Comparison of ENCODE assay signal across 22 mouse cellular contexts in the genomic region with DNA sequence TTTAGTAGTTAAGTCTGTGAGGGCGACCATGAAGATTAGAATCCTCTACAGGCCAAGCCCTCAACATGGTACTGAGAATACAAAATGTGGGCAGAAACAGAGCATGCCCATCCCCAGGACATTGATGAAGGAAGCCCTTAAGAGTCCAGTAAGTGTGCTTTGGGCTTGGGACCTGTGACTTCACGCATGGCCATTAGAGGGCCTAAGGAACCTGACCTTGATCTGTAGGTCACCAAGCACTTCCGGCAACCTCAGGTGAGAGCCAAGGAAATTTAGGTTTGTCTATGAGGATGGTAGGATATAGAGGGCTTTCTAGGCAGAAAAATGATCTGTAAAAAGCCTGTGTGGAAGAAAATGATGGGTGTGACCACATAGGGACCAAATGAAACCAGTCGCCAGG. TPM values are rescaled to one million over a fixed set of nuclear protein-coding genes. Genes with fewer than 3 reads are reported as not detected.
DNase-seq lines count a peak whose midpoint lies in the region; ATAC-seq and TF ChIP-seq lines count a peak whose summit lies in the region.
"Had no signal": no experiment of that assay in that cellular context is flagged by ENCODE, and none has a peak within 500 bp of the region (broad histone marks: within the 10 kb centered on the region; RNA-seq: fewer than 3 reads in every experiment).

No protein-coding gene starts in this region.

- no peak for TF ChIP-seq EP300 in liver, embryonic 14.5 days (IDR thresholded peaks at IDR 0.05; ENCODE audit: low read depth)
- TF ChIP-seq EP300 in CH12.LX (IDR thresholded peaks at IDR 0.05; ENCODE audit: low read length): no peak

- dilution Hi-C loops in CH12.LX (cut with MboI; ENCODE audit: extremely low pct_ligation_motif_present, extremely low pct_unique_long_range_greater_than_20kb, low sequenced_read_pairs): no loop called here

- no peak overlapping the region for H3K4me2 ChIP-seq in hindbrain, postnatal 0 days (ENCODE audit: low read depth, low read length)
- H3K4me2 ChIP-seq in hindbrain, embryonic 11.5 days (replicated peaks; ENCODE audit: low read depth, low read length): no peak overlapping the region
- H3K4me2 ChIP-seq in liver, embryonic 14.5 days (ENCODE audit: low read depth): no peak overlapping the region
- H3K4me2 ChIP-seq in liver, embryonic 11.5 days: no peak overlapping the region
- H3K4me2 ChIP-seq in CH12.LX (ENCODE audit: insufficient read depth, low read depth, poor library complexity, severe bottlenecking): no peak overlapping the region
- H3K4me2 ChIP-seq: embryonic facial prominence, embryonic 15.5 days; heart, embryonic 13.5 days; hindbrain, embryonic 13.5 days had no signal

- WGBS in hindbrain, postnatal 0 days: 76% methylated on average over 4 of the region's 4 CpGs
- WGBS in hindbrain, embryonic 11.5 days: 83% methylated on average over 4 of the region's 4 CpGs
- WGBS in liver, embryonic 14.5 days (ENCODE audit: insufficient replicate concordance): 67% methylated on average over 4 of the region's 4 CpGs
- WGBS in liver, embryonic 11.5 days: 79% methylated on average over 4 of the region's 4 CpGs

- no peaks in the 10 kb centered on the region for H3K9me3 ChIP-seq in hindbrain, postnatal 0 days (ENCODE audit: low read length)
- H3K9me3 ChIP-seq in hindbrain, embryonic 11.5 days (ENCODE audit: control insufficient read depth, low read length): no peaks in the 10 kb centered on the region
- no peaks in the 10 kb centered on the region for H3K9me3 ChIP-seq in liver, embryonic 14.5 days (ENCODE audit: control insufficient read depth, low read length)
- H3K9me3 ChIP-seq in liver, embryonic 11.5 days (ENCODE audit: control insufficient read depth, low read length): no peaks in the 10 kb centered on the region
- no peaks in the 10 kb centered on the region for H3K9me3 ChIP-seq in CH12.LX (replicated peaks; ENCODE audit: low read length)
- H3K9me3 ChIP-seq: embryonic facial prominence, embryonic 15.5 days; forebrain, embryonic 10.5 days; heart, embryonic 13.5 days; hindbrain, embryonic 13.5 days had no signal

- peak; percentile 41 for TF ChIP-seq RAD21 in CH12.LX (IDR thresholded peaks at IDR 0.05; ENCODE audit: low read depth, low read length)

- no peak for DNase-seq in hindbrain, postnatal 0 days (ENCODE audit: low spot score)
- DNase-seq in hindbrain, embryonic 11.5 days (ENCODE audit: low spot score): no peak
- DNase-seq in liver, embryonic 14.5 days (ENCODE audit: low read depth in 3 of 3, low spot score in 3 of 3): no peak
- DNase-seq in liver, embryonic 11.5 days (ENCODE audit: low spot score): no peak
- no peak for DNase-seq in CH12.LX (ENCODE audit: extremely low read depth)
- DNase-seq in ES-CJ7 (ENCODE audit: low read depth, low spot score): peak; percentile 68
- DNase-seq in urinary bladder, postnatal 14 days (ENCODE audit: low spot score): no peak
- no peak for DNase-seq in adrenal gland, adult 8-10 months
- DNase-seq: adrenal gland, postnatal 25 days; cerebellum, adult 2 months; cerebellum, postnatal 10 days; gastrocnemius, postnatal 10 days; heart, postnatal 4 days had no signal

- no peak overlapping the region for H3K4me3 ChIP-seq in hindbrain, postnatal 0 days (ENCODE audit: low read length)
- no peak overlapping the region for H3K4me3 ChIP-seq in hindbrain, embryonic 11.5 days (ENCODE audit: low read depth, low read length)
- H3K4me3 ChIP-seq in liver, embryonic 14.5 days (ENCODE audit: insufficient read depth in 1 of 2, low read depth in 2 of 2, low read length in 2 of 2): no peak overlapping the region
- no peak overlapping the region for H3K4me3 ChIP-seq in liver, embryonic 11.5 days (ENCODE audit: low read depth, low read length)
- no peak overlapping the region for H3K4me3 ChIP-seq in CH12.LX (replicated peaks in 1 of 3; ENCODE audit: low read depth in 2 of 3, low read length in 2 of 3, poor library complexity in 1 of 3)
- H3K4me3 ChIP-seq: embryonic facial prominence, embryonic 15.5 days; erythroblast, embryonic 14.5 days; forebrain, embryonic 10.5 days; heart, embryonic 13.5 days; hindbrain, embryonic 13.5 days had no signal

- H3K27ac ChIP-seq in hindbrain, postnatal 0 days: no peak overlapping the region
- H3K27ac ChIP-seq in hindbrain, embryonic 11.5 days (ENCODE audit: low read depth, low read length): no peak overlapping the region
- H3K27ac ChIP-seq in liver, embryonic 14.5 days: no peak overlapping the region
- no peak overlapping the region for H3K27ac ChIP-seq in liver, embryonic 11.5 days (ENCODE audit: low read depth, low read length)
- no peak overlapping the region for H3K27ac ChIP-seq in CH12.LX (ENCODE audit: insufficient read depth, low read depth)
- H3K27ac ChIP-seq: embryonic facial prominence, embryonic 15.5 days; forebrain, embryonic 10.5 days; heart, embryonic 13.5 days; hindbrain, embryonic 13.5 days had no signal

- peaks cover 3% of the 10 kb centered on the region for H3K4me1 ChIP-seq in hindbrain, postnatal 0 days (ENCODE audit: insufficient read depth, low read length)
- no peaks in the 10 kb centered on the region for H3K4me1 ChIP-seq in hindbrain, embryonic 11.5 days (replicated peaks; ENCODE audit: control insufficient read depth, insufficient read depth, low read length)
- H3K4me1 ChIP-seq in liver, embryonic 14.5 days (replicated peaks; ENCODE audit: control insufficient read depth in 2 of 2, insufficient read depth in 2 of 2, low read length in 1 of 2): peaks cover 13 to 23% of the 10 kb centered on the region in 2 experiments
- H3K4me1 ChIP-seq in liver, embryonic 11.5 days (replicated peaks; ENCODE audit: control insufficient read depth, insufficient read depth, low read length): peaks cover 19% of the 10 kb centered on the region
- peaks cover 5 to 23% of the 10 kb centered on the region in 2 experiments for H3K4me1 ChIP-seq in CH12.LX (ENCODE audit: control insufficient read depth in 1 of 2, insufficient read depth in 2 of 2)

- in situ Hi-C loops in CH12.LX (cut with MboI; ENCODE audit: low pct_ligation_motif_present, low pct_unique_long_range_greater_than_20kb, low sequenced_read_pairs): loop anchor here (5.0 kb wide), 1 partner anchor 306 kb away; no protein-coding TSS in a partner anchor

- H3K9ac ChIP-seq in hindbrain, postnatal 0 days (replicated peaks; ENCODE audit: low read length): no peak overlapping the region
- H3K9ac ChIP-seq in hindbrain, embryonic 11.5 days (ENCODE audit: low read depth, low read length): no peak overlapping the region
- H3K9ac ChIP-seq in liver, embryonic 14.5 days (replicated peaks): no peak overlapping the region
- no peak overlapping the region for H3K9ac ChIP-seq in liver, embryonic 11.5 days (ENCODE audit: low read depth, low read length)
- H3K9ac ChIP-seq in CH12.LX (ENCODE audit: insufficient read depth, low read depth): no peak overlapping the region
- H3K9ac ChIP-seq: embryonic facial prominence, embryonic 15.5 days; hindbrain, embryonic 13.5 days had no signal

- no peaks in the 10 kb centered on the region for H3K27me3 ChIP-seq in hindbrain, postnatal 0 days (ENCODE audit: insufficient read depth, low read length)
- no peaks in the 10 kb centered on the region for H3K27me3 ChIP-seq in hindbrain, embryonic 11.5 days (ENCODE audit: control insufficient read depth, insufficient read depth, low read length)
- H3K27me3 ChIP-seq in liver, embryonic 14.5 days (ENCODE audit: control insufficient read depth, insufficient read depth, low read length): no peaks in the 10 kb centered on the region
- H3K27me3 ChIP-seq in liver, embryonic 11.5 days (replicated peaks; ENCODE audit: control insufficient read depth, insufficient read depth, low read length): no peaks in the 10 kb centered on the region
- no peaks in the 10 kb centered on the region for H3K27me3 ChIP-seq in CH12.LX (replicated peaks)
- H3K27me3 ChIP-seq: embryonic facial prominence, embryonic 15.5 days; heart, embryonic 13.5 days; Patski had no signal

- H3K79me2 ChIP-seq in CH12.LX (replicated peaks; ENCODE audit: control insufficient read depth, extremely low read depth, insufficient read depth, poor library complexity, severe bottlenecking): peaks cover 31% of the 10 kb centered on the region

- ATAC-seq in hindbrain, postnatal 0 days: no peak
- ATAC-seq in hindbrain, embryonic 11.5 days (ENCODE audit: low FRiP score): no peak
- ATAC-seq in liver, embryonic 14.5 days (ENCODE audit: insufficient read depth): no peak
- no peak for ATAC-seq in liver, embryonic 11.5 days (replicated peaks; ENCODE audit: low FRiP score)
- ATAC-seq: activated CD4-positive, CD25-positive, alpha-beta regulatory T cell, adult 4 months; forebrain, embryonic 14.5 days; intestine, embryonic 16.5 days; Patski had no signal

- peak; percentile 8; the same call in 1 of the 2 replicates for TF ChIP-seq CTCF in hindbrain, postnatal 0 days (IDR thresholded peaks at IDR 0.05; ENCODE audit: low read depth)
- TF ChIP-seq CTCF in liver, embryonic 14.5 days (IDR thresholded peaks at IDR 0.05; ENCODE audit: low read depth): peak; percentile 33
- peak in 1 of 2 experiments; percentile 63; a peak in 2 of 4 replicates for TF ChIP-seq CTCF in CH12.LX (conservative IDR thresholded peaks at IDR 0.05 in 1 of 2, IDR thresholded peaks at IDR 0.05 in 1 of 2; ENCODE audit: low read depth in 2 of 2, low read length in 2 of 2)

- TF ChIP-seq POLR2A in CH12.LX (IDR thresholded peaks at IDR 0.05; ENCODE audit: low read depth, low read length): no peak

- H3K36me3 ChIP-seq in hindbrain, postnatal 0 days (ENCODE audit: insufficient read depth, low read length): no peaks in the 10 kb centered on the region
- H3K36me3 ChIP-seq in hindbrain, embryonic 11.5 days (ENCODE audit: control insufficient read depth, insufficient read depth, low read length): no peaks in the 10 kb centered on the region
- peaks cover 4% of the 10 kb centered on the region for H3K36me3 ChIP-seq in liver, embryonic 14.5 days (replicated peaks; ENCODE audit: control insufficient read depth, insufficient read depth, low read depth)
- H3K36me3 ChIP-seq in liver, embryonic 11.5 days (ENCODE audit: control insufficient read depth, insufficient read depth, low read length): peaks cover 3% of the 10 kb centered on the region; the same call in 1 of the 2 replicates
- peaks cover 8 to 35% of the 10 kb centered on the region in 2 experiments for H3K36me3 ChIP-seq in CH12.LX (replicated peaks in 1 of 2; ENCODE audit: control insufficient read depth in 1 of 2, insufficient read depth in 1 of 2, low read length in 1 of 2)
- H3K36me3 ChIP-seq: embryonic facial prominence, embryonic 15.5 days; hindbrain, embryonic 13.5 days had no signal

RNA-seq across cellular contexts. Expression of a gene that starts 3.8 kb away (rescaled TPM):
- total RNA-seq in hindbrain, postnatal 0 days (2014; rRNA removed): 897 and 958 TPM in 2 replicates
- polyA plus RNA-seq in hindbrain, postnatal 0 days (2015; fragmentation: Nextera tagmentation; extraction: Ambion mirVana): 324 and 342 TPM in 2 replicates
- polyA plus RNA-seq in hindbrain, embryonic 11.5 days (2014; fragmentation: Nextera tagmentation; extraction: Ambion mirVana): 654 and 661 TPM in 2 replicates
- polyA plus RNA-seq in liver, embryonic 14.5 days (2012; rRNA removed): 1,100 and 1,184 TPM in 2 replicates
- polyA plus RNA-seq in liver, embryonic 14.5 days (2014; fragmentation: Nextera tagmentation; extraction: Ambion mirVana): 669 and 674 TPM in 2 replicates
- 1,154 and 1,248 TPM in 2 replicates for polyA plus RNA-seq in liver, embryonic 11.5 days (2014; fragmentation: Nextera tagmentation; extraction: Ambion mirVana)
- 5,582 and 6,330 TPM in 2 replicates for total RNA-seq in CH12.LX (2012; rRNA removed)
- 4,885 and 5,265 TPM in 2 replicates for total RNA-seq in CH12.LX (2014; rRNA removed)
- 3,744 and 4,313 TPM in 2 replicates for polyA plus RNA-seq in CH12.LX (2012; ENCODE audit: insufficient read length, low read depth)
- total RNA-seq in adrenal gland, adult 8-10 months (2022): 100 to 1,000 TPM; 568 to 660 (median 629) TPM

RNA-seq across cellular contexts. Expression of a gene that starts 20.9 kb away (rescaled TPM):
- total RNA-seq in hindbrain, postnatal 0 days (2014; rRNA removed): 42.1 and 43.3 TPM in 2 replicates
- 5.5 and 7.1 TPM in 2 replicates for polyA plus RNA-seq in hindbrain, postnatal 0 days (2015; fragmentation: Nextera tagmentation; extraction: Ambion mirVana)
- polyA plus RNA-seq in hindbrain, embryonic 11.5 days (2014; fragmentation: Nextera tagmentation; extraction: Ambion mirVana): 4.2 and 4.5 TPM in 2 replicates
- 8.2 and 9.2 TPM in 2 replicates for polyA plus RNA-seq in liver, embryonic 14.5 days (2012; rRNA removed)
- polyA plus RNA-seq in liver, embryonic 14.5 days (2014; fragmentation: Nextera tagmentation; extraction: Ambion mirVana): 1.0 and 1.3 TPM in 2 replicates
- polyA plus RNA-seq in liver, embryonic 11.5 days (2014; fragmentation: Nextera tagmentation; extraction: Ambion mirVana): 3.5 and 4.5 TPM in 2 replicates
- total RNA-seq in CH12.LX (2012; rRNA removed) (30.2 and 36.0 TPM in 2 replicates), CH12.LX (2014; rRNA removed) (18.8 and 20.9 TPM in 2 replicates)
- polyA plus RNA-seq in CH12.LX (2012; ENCODE audit: insufficient read length, low read depth): 51.6 and 63.7 TPM in 2 replicates
- 10 to 100 TPM; 35.5 to 69.9 (median 49.8) TPM for total RNA-seq in adrenal gland, adult 8-10 months (2022)

RNA-seq across cellular contexts. Expression of a gene that starts 29.6 kb away (rescaled TPM):
- total RNA-seq in hindbrain, postnatal 0 days (2014; rRNA removed): 4.0 and 7.7 TPM in 2 replicates
- polyA plus RNA-seq in hindbrain, postnatal 0 days (2015; fragmentation: Nextera tagmentation; extraction: Ambion mirVana): 3.7 TPM in 2 replicates
- polyA plus RNA-seq in hindbrain, embryonic 11.5 days (2014; fragmentation: Nextera tagmentation; extraction: Ambion mirVana): 0.56 and 0.77 TPM in 2 replicates
- 0.09 and 0.23 TPM in 2 replicates for polyA plus RNA-seq in liver, embryonic 14.5 days (2012; rRNA removed)
- polyA plus RNA-seq in liver, embryonic 14.5 days (2014; fragmentation: Nextera tagmentation; extraction: Ambion mirVana): 0.04 and 0.13 TPM in 2 replicates
- 0.18 and 0.38 TPM in 2 replicates for polyA plus RNA-seq in liver, embryonic 11.5 days (2014; fragmentation: Nextera tagmentation; extraction: Ambion mirVana)
- total RNA-seq in CH12.LX (2012; rRNA removed) (20.8 and 34.6 TPM in 2 replicates), CH12.LX (2014; rRNA removed) (9.2 and 9.5 TPM in 2 replicates)
- polyA plus RNA-seq in CH12.LX (2012; ENCODE audit: insufficient read length, low read depth): 11.6 and 15.1 TPM in 2 replicates
- 10 to 100 TPM; 10.1 to 14.9 (median 10.9) TPM for total RNA-seq in adrenal gland, adult 8-10 months (2022)
- polyA plus RNA-seq: erythroblast, embryonic 14.5 days had no signal

RNA-seq across cellular contexts. Expression of a gene that starts 30.2 kb away (rescaled TPM):
- total RNA-seq in hindbrain, postnatal 0 days (2014; rRNA removed): 20.1 and 26.4 TPM in 2 replicates
- polyA plus RNA-seq in hindbrain, postnatal 0 days (2015; fragmentation: Nextera tagmentation; extraction: Ambion mirVana): 5.7 and 6.0 TPM in 2 replicates
- 5.8 and 7.4 TPM in 2 replicates for polyA plus RNA-seq in hindbrain, embryonic 11.5 days (2014; fragmentation: Nextera tagmentation; extraction: Ambion mirVana)
- 9.6 and 12.4 TPM in 2 replicates for polyA plus RNA-seq in liver, embryonic 14.5 days (2012; rRNA removed)
- polyA plus RNA-seq in liver, embryonic 14.5 days (2014; fragmentation: Nextera tagmentation; extraction: Ambion mirVana): 1.6 and 2.8 TPM in 2 replicates
- polyA plus RNA-seq in liver, embryonic 11.5 days (2014; fragmentation: Nextera tagmentation; extraction: Ambion mirVana): 6.2 and 7.6 TPM in 2 replicates
- total RNA-seq in CH12.LX (2012; rRNA removed) (6.8 and 7.1 TPM in 2 replicates), CH12.LX (2014; rRNA removed) (51.6 and 61.0 TPM in 2 replicates)
- polyA plus RNA-seq in CH12.LX (2012; ENCODE audit: insufficient read length, low read depth): 5.6 and 17.1 TPM in 2 replicates
- 1 to 10 TPM; 2.9 to 3.5 (median 3.3) TPM for total RNA-seq in adrenal gland, adult 8-10 months (2022)
